Mouse (Mus musculus): ENCODE data around the gene Plch1.

DNA sequence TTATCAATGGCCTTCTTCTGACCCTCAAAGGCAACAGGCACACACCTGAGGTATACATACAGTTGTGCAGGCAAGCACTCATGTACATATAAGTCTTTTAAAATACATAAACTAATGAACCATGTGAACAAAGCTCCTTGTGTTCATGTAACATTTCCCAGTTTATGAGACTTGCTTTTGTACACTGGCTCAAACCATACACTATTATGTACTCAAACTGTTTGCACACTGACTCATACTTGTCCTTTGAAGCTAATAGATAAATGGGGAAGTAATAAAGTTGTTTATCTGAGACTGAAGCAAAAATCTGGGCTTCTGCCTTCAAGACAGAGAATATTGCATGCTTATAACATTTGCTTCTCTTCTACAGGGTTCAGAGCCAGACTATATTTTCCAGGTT is 61.5 kb downstream of the Plch1 start:
- TF ChIP-seq GATA1 (IDR thresholded peaks at IDR 0.05; ENCODE audit: borderline replicate concordance, low read length) (no peak), CTCF (IDR thresholded peaks at IDR 0.05; ENCODE audit: low read depth, low read length) (no peak), POLR2AphosphoS5 (IDR thresholded peaks at IDR 0.05; ENCODE audit: insufficient replicate concordance, low read depth, low read length) (no peak)

Measured in G1E (cell line).